Mouse (Mus musculus) myocyte (in vitro differentiated cells): ENCODE results near the gene Exoc3l. TPM values are rescaled to one million over a fixed set of nuclear protein-coding genes. Genes with fewer than 3 reads are reported as not detected.

Experiments used
- H3K27me3 ChIP-seq: one replicate; pipeline ENCODE4 v1.6.1; 2011; ENCODE audit not compliant: control insufficient read depth, insufficient read depth, insufficient read length
- H3K36me3 ChIP-seq: one replicate; pipeline ENCODE4 v1.6.1; 2011; ENCODE audit not compliant: control insufficient read depth, insufficient read depth
- H3K4me2 ChIP-seq: one replicate; pipeline ENCODE4 v1.6.1; 2011; ENCODE audit warnings: low read depth, control low read depth
- H3K4me3 ChIP-seq: one replicate; pipeline ENCODE4 v1.5.1; 2011; ENCODE audit warnings: mild to moderate bottlenecking, control low read depth, moderate library complexity
- H3K79me2 ChIP-seq: one replicate; pipeline ENCODE4 v1.6.1; 2011; ENCODE audit not compliant: control insufficient read depth, insufficient read depth
- H3ac ChIP-seq: one replicate; pipeline ENCODE4 v1.6.1; 2011; ENCODE audit not compliant: control insufficient read depth, insufficient read length
- CEBPB ChIP-seq: IDR thresholded peaks from 2 replicates; pipeline ENCODE4 v1.6.1; 2011; ENCODE audit warnings: mild to moderate bottlenecking, moderate library complexity; ENCODE audit not compliant: poor library complexity, insufficient read depth, severe bottlenecking
- E2F4 ChIP-seq: IDR thresholded peaks from one replicate; pipeline ENCODE4 v1.6.1; 2011; ENCODE audit warnings: mild to moderate bottlenecking, control low read depth, moderate library complexity; ENCODE audit not compliant: insufficient read depth
- MAX ChIP-seq: IDR thresholded peaks from one replicate; pipeline ENCODE4 v1.6.1; 2011; ENCODE audit warnings: low read depth, mild to moderate bottlenecking, control low read depth
- MYOD1 ChIP-seq, 3 experiments: IDR thresholded peaks; one replicate each; pipeline ENCODE4 v1.6.1; 2011; ENCODE audit warnings: control low read depth in 2 of 3, low read depth in 2 of 3, mild to moderate bottlenecking in 2 of 3, moderate library complexity in 1 of 3; ENCODE audit not compliant: insufficient read length in 2 of 3, control insufficient read depth in 1 of 3
- MYOG ChIP-seq, 3 experiments: IDR thresholded peaks; one replicate each; pipeline ENCODE4 v1.6.1; 2011; ENCODE audit warnings: control low read depth in 2 of 3, low read depth in 2 of 3, mild to moderate bottlenecking in 2 of 3; ENCODE audit not compliant: insufficient read length in 2 of 3, control insufficient read depth in 1 of 3, insufficient read depth in 1 of 3
- POLR2A ChIP-seq: IDR thresholded peaks from one replicate; pipeline ENCODE4 v1.6.1; 2011; ENCODE audit warnings: low read depth, mild to moderate bottlenecking, control low read depth, moderate library complexity; ENCODE audit not compliant: insufficient read length
- POLR2AphosphoS2 ChIP-seq: IDR thresholded peaks from one replicate; pipeline ENCODE4 v1.6.1; 2011; ENCODE audit warnings: low read depth, control low read depth; ENCODE audit not compliant: insufficient read length
- REST ChIP-seq: IDR thresholded peaks from one replicate; pipeline ENCODE4 v1.6.1; 2011; ENCODE audit warnings: mild to moderate bottlenecking, control low read depth, moderate library complexity; ENCODE audit not compliant: insufficient read depth, insufficient read length
- SRF ChIP-seq: IDR thresholded peaks from one replicate; pipeline ENCODE4 v1.6.1; 2011; ENCODE audit warnings: low read depth; ENCODE audit not compliant: control insufficient read depth, insufficient read length
- TCF12 ChIP-seq: IDR thresholded peaks from one replicate; pipeline ENCODE4 v1.6.1; 2011; ENCODE audit warnings: mild to moderate bottlenecking, control low read depth; ENCODE audit not compliant: poor library complexity, insufficient read depth, severe bottlenecking
- TCF3 ChIP-seq: IDR thresholded peaks from one replicate; pipeline ENCODE4 v1.6.1; 2011; ENCODE audit warnings: low read depth, control low read depth; ENCODE audit not compliant: insufficient read length
- USF1 ChIP-seq: IDR thresholded peaks from one replicate; pipeline ENCODE4 v1.6.1; 2011; ENCODE audit warnings: low read depth, mild to moderate bottlenecking, control low read depth, moderate library complexity
- polyA plus RNA-seq: library from polyadenylated mRNA; unstranded; fragments of >200 nt; fragmentation: generic; extraction: Trizol; gene quantifications from one replicate; pipeline ENCODE4 v1.2.1, GENCODE M21; 2012; ENCODE audit warnings: missing spikeins

Exoc3l gene
- polyA plus RNA-seq, 1 experiment: 23.4 TPM

DNA sequence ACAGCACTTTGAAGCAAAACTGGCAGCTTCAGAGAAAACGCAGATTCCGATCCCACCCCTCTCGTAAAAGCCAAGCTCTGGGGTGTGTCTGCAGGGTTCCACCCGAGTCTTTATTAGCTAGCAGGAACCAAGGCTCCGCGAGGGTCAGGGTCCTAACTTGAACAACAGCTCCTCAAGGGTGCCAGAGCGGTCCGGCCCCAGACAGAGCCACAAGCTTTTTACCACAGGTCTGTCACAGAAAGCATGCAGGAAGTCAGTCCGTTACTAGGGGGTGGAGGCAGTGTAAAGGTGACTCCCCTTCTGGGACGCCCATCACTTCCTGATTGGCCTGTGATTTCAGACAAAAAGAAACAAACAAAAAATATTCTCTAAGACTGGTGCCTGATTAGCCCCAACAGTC, 30.8 kb downstream of the Exoc3l start:
- TF ChIP-seq POLR2A (peak; percentile 24), TCF3 (no peak)

DNA sequence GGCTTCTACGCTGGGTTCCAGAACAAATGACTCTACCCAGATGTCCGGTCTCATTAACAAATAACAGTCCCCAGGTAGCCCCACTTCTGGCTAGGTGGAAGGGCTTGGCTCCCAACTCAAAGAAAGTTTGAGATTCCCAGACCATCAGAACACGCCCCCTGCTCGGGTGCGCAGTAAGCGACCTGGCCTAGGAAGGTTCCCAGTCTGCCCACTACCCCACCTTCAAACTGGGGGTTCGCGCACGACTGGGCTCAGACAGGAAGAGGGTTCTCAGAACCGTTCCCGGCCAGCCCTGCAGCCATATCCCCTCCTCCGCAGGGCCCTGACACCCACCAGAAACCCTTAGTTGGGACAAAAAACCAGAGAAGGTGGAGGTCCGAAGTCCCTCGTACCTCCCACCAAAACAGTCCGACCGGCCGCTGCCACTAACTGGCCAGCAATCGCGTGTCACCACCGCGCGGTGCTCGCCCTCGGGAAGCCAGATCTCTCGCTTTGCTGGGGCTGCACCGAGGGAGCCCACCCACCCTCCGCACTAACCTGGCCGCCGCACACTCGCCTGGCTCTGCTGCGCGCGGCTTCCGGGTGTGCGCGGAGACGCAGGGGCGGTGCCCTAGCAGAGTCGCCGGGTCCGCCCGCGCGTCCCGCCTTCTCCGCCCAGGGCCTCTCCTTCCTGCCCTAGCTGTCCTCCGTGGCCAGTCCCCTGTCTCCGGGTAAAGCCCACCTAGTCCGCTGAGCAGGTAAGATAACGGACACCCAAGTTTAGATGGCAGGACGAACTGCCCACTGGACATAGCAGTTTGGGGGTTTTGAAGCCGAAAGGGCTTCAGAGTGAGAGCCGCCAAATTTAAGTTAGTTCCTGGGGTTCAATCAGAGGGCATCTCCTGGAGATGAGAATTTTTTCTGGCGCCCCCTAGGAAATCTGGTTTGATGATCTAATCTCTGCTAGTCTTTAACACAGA, 31.6 kb downstream of the Exoc3l start, which contains the start of the genes Tradd and Fbxl8:
Gene Tradd (minus strand): TSS at position 586 of the 959 bp plus-strand sequence.
Gene Fbxl8 (plus strand): TSS at position 625 of the 959 bp plus-strand sequence.
- TF ChIP-seq MYOG (IDR thresholded peaks at IDR 0.05; ENCODE audit: control insufficient read depth in 1 of 3, insufficient read depth in 1 of 3, insufficient read length in 2 of 3, low read depth in 2 of 3) (peak in 1 of 3 experiments; percentile 1), E2F4 (no peak), TCF3 (no peak), USF1 (no peak), CEBPB (no peak), POLR2AphosphoS2 (peak; percentile 81), SRF (no peak), TCF12 (no peak), POLR2A (peak; percentile 86), REST (no peak), MYOD1 (IDR thresholded peaks at IDR 0.05; ENCODE audit: control insufficient read depth in 1 of 3, insufficient read length in 2 of 3, low read depth in 2 of 3) (peak in 1 of 3 experiments; percentile 19)
- Histone ChIP-seq H3ac (peak within 1 kb of the TSS; percentile 19), H3K4me3 (peak within 1 kb of the TSS; percentile 62), H3K36me3 (no peaks in the 10 kb centered on the region), H3K4me2 (peak within 1 kb of the TSS; percentile 72), H3K27me3 (no peaks in the 10 kb centered on the region), H3K79me2 (peaks cover 4% of the 10 kb centered on the region)

More for the DNA sequence above, 30.8 kb downstream of the Exoc3l start:
- Histone ChIP-seq H3K27me3 (no peaks in the 10 kb centered on the region), H3ac (peak overlapping the region; percentile 19), H3K4me2 (peak overlapping the region; percentile 72), H3K79me2 (peaks cover 4% of the 10 kb centered on the region), H3K36me3 (no peaks in the 10 kb centered on the region), H3K4me3 (peak overlapping the region; percentile 62)

- H3K36me3 ChIP-seq: no peaks in the 10 kb centered on the region
- no peak for TF ChIP-seq USF1
- H3K27me3 ChIP-seq: no peaks in the 10 kb centered on the region
- no peak overlapping the region for H3ac ChIP-seq
- H3K4me3 ChIP-seq: peak overlapping the region; percentile 62
- peaks cover 4% of the 10 kb centered on the region for H3K79me2 ChIP-seq
- H3K4me2 ChIP-seq: peak overlapping the region; percentile 72
Observed at GRCm38 (mm10) chr8:105263244-105263912, 32.5 kb downstream of the Exoc3l start.

GRCm38 (mm10) chr8:105261326-105261980, 34.4 kb downstream of the Exoc3l start:
- no peaks in the 10 kb centered on the region for H3K36me3 ChIP-seq
- H3K27me3 ChIP-seq: no peaks in the 10 kb centered on the region
- no peak for TF ChIP-seq REST
- TF ChIP-seq MAX: no peak
- TF ChIP-seq CEBPB: no peak
- no peak for TF ChIP-seq POLR2A
- TF ChIP-seq MYOG (IDR thresholded peaks at IDR 0.05; ENCODE audit: control insufficient read depth in 1 of 3, insufficient read depth in 1 of 3, insufficient read length in 2 of 3, low read depth in 2 of 3): no peak
- no peak for TF ChIP-seq POLR2AphosphoS2
- no peak overlapping the region for H3K4me2 ChIP-seq
- H3ac ChIP-seq: no peak overlapping the region
- H3K79me2 ChIP-seq: peaks cover 4% of the 10 kb centered on the region
- H3K4me3 ChIP-seq: no peak overlapping the region

DNA sequence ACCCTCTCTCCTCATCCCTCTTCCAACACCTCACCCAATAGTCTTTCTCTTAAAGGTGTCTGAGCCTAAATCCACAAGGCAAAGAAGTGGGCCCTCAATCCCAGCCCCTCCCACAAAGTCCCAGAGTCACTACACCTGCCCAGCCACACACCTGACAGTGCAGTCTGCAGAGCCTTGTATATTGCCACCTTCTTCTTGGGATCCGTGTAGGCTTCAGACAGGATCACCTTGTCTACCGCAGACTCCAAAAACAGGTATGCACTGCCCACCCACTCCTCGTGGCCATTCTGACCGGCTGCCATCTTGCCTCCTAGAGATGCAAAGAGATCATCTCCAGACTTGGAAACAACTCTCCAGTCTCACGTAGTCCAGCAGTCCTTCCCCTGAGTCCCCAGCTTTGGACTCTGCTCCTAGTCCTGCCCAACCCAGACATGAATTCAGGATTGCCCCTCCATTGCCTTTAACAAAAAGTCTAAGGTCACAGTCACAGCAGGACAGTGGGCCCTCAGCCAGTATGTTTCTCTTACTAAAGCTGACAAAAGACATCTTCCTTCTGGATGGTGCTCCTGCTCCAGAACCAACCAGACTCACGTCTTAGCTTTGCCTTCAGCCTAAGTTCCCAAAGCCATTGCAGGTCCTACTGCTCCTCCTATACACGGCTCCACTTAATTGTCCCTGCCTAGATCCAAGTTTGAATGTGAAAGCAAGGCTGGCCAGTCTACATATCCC, 35.4 kb downstream of the Exoc3l start:
- Histone ChIP-seq H3K79me2 (peaks cover 4% of the 10 kb centered on the region), H3K36me3 (no peaks in the 10 kb centered on the region), H3ac (no peak overlapping the region), H3K4me2 (no peak overlapping the region), H3K4me3 (no peak overlapping the region), H3K27me3 (no peaks in the 10 kb centered on the region)
- TF ChIP-seq REST: no peak
- TF ChIP-seq POLR2AphosphoS2: no peak
